Comparison of ENCODE assay signal across 8 mouse cellular contexts in the genomic region with DNA sequence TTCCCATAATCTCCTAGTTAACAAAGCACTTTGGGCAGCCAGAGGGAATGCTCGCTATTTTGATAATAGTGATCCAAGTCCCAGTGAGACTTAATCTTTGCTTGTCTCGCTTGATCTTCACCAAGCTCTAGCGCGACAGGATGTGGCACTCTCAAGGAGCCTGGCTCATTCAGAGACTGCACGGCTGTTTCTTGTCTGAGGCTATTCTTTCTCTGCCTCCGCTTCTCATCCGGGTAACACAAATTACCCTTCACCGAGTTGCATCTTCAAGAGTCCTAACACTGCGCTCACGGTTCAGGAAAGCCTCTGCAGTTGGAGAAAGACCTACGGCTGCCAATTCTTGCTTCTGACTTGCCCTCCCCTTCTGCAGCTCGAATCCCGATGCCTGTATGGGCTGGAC. TPM values are rescaled to one million over a fixed set of nuclear protein-coding genes. Genes with fewer than 3 reads are reported as not detected.
DNase-seq lines count a peak whose midpoint lies in the region; ATAC-seq and TF ChIP-seq lines count a peak whose summit lies in the region.

No protein-coding gene starts in this region.

- ATAC-seq in limb, embryonic 15.5 days (ENCODE audit: insufficient number of reproducible peaks, low FRiP score, low TSS enrichment, low read depth) = no peak

- peak overlapping the region; percentile 76 for H3K4me2 ChIP-seq in limb, embryonic 15.5 days

- TF ChIP-seq CTCF in cerebellum, adult 2 months (IDR thresholded peaks at IDR 0.05; ENCODE audit: borderline replicate concordance, insufficient read depth, low read depth, low read length) = no peak

- H3K36me3 ChIP-seq in limb, embryonic 15.5 days = peaks cover 21% of the 10 kb centered on the region

- no peak for TF ChIP-seq POLR2A in cerebellum, adult 2 months (IDR thresholded peaks at IDR 0.05; ENCODE audit: borderline replicate concordance, insufficient read depth, low read length)

- H3K4me3 ChIP-seq in cerebellum, adult 2 months (replicated peaks; ENCODE audit: insufficient read depth, low read depth, low read length) = peak overlapping the region; percentile 81
- peak overlapping the region; percentile 59 for H3K4me3 ChIP-seq in limb, embryonic 15.5 days

- H3K4me1 ChIP-seq in cerebellum, adult 2 months (ENCODE audit: control insufficient read depth, insufficient read depth, low read length) = peaks cover 8% of the 10 kb centered on the region
- peaks cover 11% of the 10 kb centered on the region for H3K4me1 ChIP-seq in limb, embryonic 15.5 days

- H3K9ac ChIP-seq in limb, embryonic 15.5 days = peak overlapping the region; percentile 51

- H3K27ac ChIP-seq in cerebellum, adult 2 months (ENCODE audit: insufficient read depth, low read length) = no peak overlapping the region
- H3K27ac ChIP-seq in limb, embryonic 15.5 days = no peak overlapping the region

- WGBS in cerebellum, adult 2 months = 32% methylated on average over 13 of the region's 13 CpGs
- 27% methylated on average over 13 of the region's 13 CpGs for WGBS in limb, embryonic 15.5 days

- H3K9me3 ChIP-seq in limb, embryonic 15.5 days = no peaks in the 10 kb centered on the region

- no peak for DNase-seq in cerebellum, adult 2 months
- no peak for DNase-seq in cerebellum, adult 9-11 months
- DNase-seq in thymus, postnatal 0 days (ENCODE audit: low spot score) = peak; percentile 74
- no peak for DNase-seq in thymus, postnatal 36 days
- DNase-seq in thymus, postnatal 14 days = peak; percentile 43
- DNase-seq in cerebellum, postnatal 4 days (ENCODE audit: low spot score in 2 of 2) = no peak
- DNase-seq in gastrocnemius, postnatal 25 days = no peak

- no peaks in the 10 kb centered on the region for H3K27me3 ChIP-seq in cerebellum, adult 2 months (ENCODE audit: control insufficient read depth, insufficient read depth, low read length)
- no peaks in the 10 kb centered on the region for H3K27me3 ChIP-seq in limb, embryonic 15.5 days

RNA-seq across cellular contexts. Expression of a gene that starts 0.6 kb away (rescaled TPM):
- 150 and 170 TPM in 2 replicates for polyA plus RNA-seq in cerebellum, adult 2 months (2012; rRNA removed)
- polyA plus RNA-seq in thymus, postnatal 0 days (2015; fragmentation: Nextera tagmentation; extraction: Ambion mirVana) = 181 and 201 TPM in 2 replicates
- 93.7 and 94.6 TPM in 2 replicates for polyA plus RNA-seq in limb, embryonic 15.5 days (2015; fragmentation: Nextera tagmentation; extraction: Ambion mirVana)
- 10 to 100 TPM; 19.3 to 25.9 TPM for total RNA-seq in gastrocnemius, postnatal 25 days (2021)

RNA-seq across cellular contexts. Expression of a gene that starts 9.4 kb away (rescaled TPM):
- 15.2 and 15.7 TPM in 2 replicates for polyA plus RNA-seq in cerebellum, adult 2 months (2012; rRNA removed)
- 28.6 and 34.7 TPM in 2 replicates for polyA plus RNA-seq in thymus, postnatal 0 days (2015; fragmentation: Nextera tagmentation; extraction: Ambion mirVana)
- polyA plus RNA-seq in limb, embryonic 15.5 days (2015; fragmentation: Nextera tagmentation; extraction: Ambion mirVana) = 8.6 and 9.6 TPM in 2 replicates
- 1 to 10 TPM; 5.1 to 5.8 TPM for total RNA-seq in gastrocnemius, postnatal 25 days (2021)

RNA-seq across cellular contexts. Expression of a gene that starts 27.0 kb away (rescaled TPM):
- 192 and 203 TPM in 2 replicates for polyA plus RNA-seq in cerebellum, adult 2 months (2012; rRNA removed)
- 36.6 and 37.6 TPM in 2 replicates for polyA plus RNA-seq in thymus, postnatal 0 days (2015; fragmentation: Nextera tagmentation; extraction: Ambion mirVana)
- polyA plus RNA-seq in limb, embryonic 15.5 days (2015; fragmentation: Nextera tagmentation; extraction: Ambion mirVana) = 64.6 and 67.1 TPM in 2 replicates
- total RNA-seq in gastrocnemius, postnatal 25 days (2021) = 10 to 100 TPM; 27.6 to 29.0 TPM

Comparison
In these comparisons a context has a peak if more than half of its experiments do, and no peak if none do; other contexts are left out.
1. DNase-seq: peak in thymus, postnatal 0 days (single experiment) and thymus, postnatal 14 days (single experiment); none in cerebellum, adult 2 months (0 of 2), cerebellum, adult 9-11 months (single experiment), thymus, postnatal 36 days (0 of 2), cerebellum, postnatal 4 days (0 of 2) and gastrocnemius, postnatal 25 days (single experiment).